Mouse (Mus musculus): Measurements from ENCODE around the gene Mtrr.
"Not testable (repeated sequence)": the region's sequence is repeated elsewhere in the genome, so short reads cannot be mapped to it uniquely, and the experiment has no call there.

Gene Mtrr

DNA sequence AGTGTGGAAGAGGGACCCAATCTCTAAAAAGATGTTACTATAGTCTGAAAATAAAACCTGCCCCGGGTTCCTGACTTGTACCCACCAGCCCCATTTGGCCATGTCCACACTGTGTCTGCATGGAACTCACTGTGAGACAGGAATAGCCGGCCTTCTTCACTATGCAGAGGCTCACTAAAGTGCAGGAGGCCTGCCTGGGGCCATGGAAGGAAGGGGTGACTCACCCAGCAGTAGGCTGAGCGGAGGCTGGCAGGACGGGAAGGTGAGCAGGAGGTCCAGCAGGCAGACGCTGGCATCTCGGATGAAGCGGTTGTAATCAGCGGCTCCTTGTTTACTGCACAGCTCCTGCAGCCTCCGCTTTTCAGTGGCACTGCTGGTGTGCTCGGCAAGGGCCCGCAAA is 13.4 kb downstream of the Mtrr start:
- DNase-seq (ENCODE audit: low spot score in 2 of 2), result no peak

DNA sequence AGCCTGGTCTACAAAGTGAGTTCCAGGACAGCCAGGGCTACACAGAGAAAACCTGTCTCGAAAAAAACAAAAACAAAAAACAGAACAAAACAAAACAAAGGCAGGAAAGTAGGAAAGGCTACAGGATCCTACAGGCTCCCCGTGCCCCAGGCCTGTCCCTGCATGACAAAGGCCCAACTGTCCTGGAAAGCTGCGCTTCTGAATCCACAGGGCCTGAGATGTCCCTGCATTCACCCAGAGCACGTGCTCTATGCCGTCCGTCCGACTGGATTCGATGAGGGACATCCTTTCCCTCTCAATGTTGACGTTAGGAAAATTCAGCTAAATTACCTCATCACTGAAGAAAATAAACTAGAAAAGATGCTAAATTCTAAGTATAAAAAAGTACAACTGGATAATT is 13.8 kb downstream of the Mtrr start:
- DNase-seq (ENCODE audit: low spot score in 2 of 2), result no peak

DNA sequence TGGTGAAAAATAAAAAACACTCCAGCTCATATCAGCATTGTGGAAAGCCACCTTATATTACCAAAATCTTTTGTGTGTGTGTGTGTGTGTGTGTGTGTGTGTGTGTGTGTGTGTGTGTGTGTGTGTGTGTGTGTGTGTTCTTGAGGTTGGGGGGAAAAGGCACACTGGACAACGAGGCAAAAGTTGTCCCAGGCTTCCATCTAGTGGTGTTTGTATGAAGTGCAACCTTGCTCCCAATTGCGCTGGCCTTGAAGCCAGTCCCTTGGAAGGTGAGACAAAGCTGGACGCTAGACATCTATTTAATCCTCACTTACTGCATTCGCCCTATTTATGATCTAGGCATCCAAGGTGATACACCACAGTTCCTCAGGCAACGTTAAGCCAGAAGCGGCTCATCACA is 28.6 kb downstream of the Mtrr start:
- not testable (repeated sequence) for DNase-seq (ENCODE audit: low spot score in 2 of 2)

All from frontal cortex, postnatal 36 days (tissue).